Mouse (Mus musculus): ENCODE measurements around the gene C130050O18Rik.

GRCm38 (mm10) chr5:139432333-139432732, 27.3 kb downstream of the C130050O18Rik start:
- TF ChIP-seq POLR2A (IDR thresholded peaks at IDR 0.05; ENCODE audit: insufficient read length, low read depth): no peak
- TF ChIP-seq MAX (IDR thresholded peaks at IDR 0.05; ENCODE audit: low read depth): no peak
- TF ChIP-seq CEBPB (IDR thresholded peaks at IDR 0.05; ENCODE audit: insufficient read depth, poor library complexity, severe bottlenecking): no peak

Measured in myocyte (in vitro differentiated cells).